Mouse (Mus musculus) gonadal fat pad, adult 2 months (tissue): Measurements from ENCODE around the gene Map3k9. TPM values are rescaled to one million over a fixed set of nuclear protein-coding genes. Genes with fewer than 3 reads are reported as not detected.

ENCODE experiments used
- DNase-seq: peaks from one replicate; pipeline ENCODE4 v3.0.0-alpha.2; 2012; ENCODE audit warnings: low read depth
- polyA plus RNA-seq: library from polyadenylated mRNA; depleted of rRNA; stranded (reverse); fragments of >200 nt; gene quantifications from 2 replicates; pipeline ENCODE4 v1.2.3, GENCODE M21; 2012; rRNA removed

Map3k9 gene
- polyA plus RNA-seq, 1 experiment, result 1.6 TPM

DNA sequence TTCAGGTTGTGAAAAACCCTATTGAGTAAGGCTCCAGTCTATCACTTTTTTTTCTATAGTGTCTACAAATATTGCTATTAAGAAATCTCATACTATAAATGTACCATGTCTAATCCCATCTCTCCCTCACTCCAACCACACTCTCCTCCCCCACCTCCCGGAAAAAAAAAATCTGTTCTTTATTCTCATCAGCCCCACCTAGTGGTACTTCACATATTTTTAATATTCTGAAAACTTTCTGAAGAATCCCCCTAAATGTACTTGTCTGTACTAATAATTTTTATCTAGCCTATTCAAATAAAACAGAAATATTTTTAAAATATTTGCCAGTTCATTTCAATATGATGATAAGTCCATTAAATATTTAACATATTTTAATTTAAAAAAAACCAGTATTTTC, 78.1 kb downstream of the Map3k9 start:
- no peak for DNase-seq

DNA sequence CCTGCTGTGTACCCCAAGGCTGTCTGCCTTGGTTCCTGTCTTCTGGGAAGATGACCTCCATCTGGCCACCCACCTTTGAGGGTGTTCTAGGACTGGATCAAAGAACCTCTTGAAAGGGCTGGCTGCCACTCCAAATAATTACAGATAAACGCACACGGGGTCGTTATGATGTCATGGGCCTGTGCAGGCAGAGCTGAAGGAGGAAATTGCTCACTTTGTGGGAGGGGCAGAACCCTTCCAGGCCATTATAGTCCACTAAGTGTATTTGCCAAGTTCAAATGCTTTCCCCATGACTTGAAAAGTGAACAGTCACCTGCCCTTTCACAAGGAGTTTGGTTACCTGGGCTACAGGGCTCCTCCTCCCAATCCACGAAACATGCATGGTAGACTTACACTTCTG, 83.0 kb downstream of the Map3k9 start:
- DNase-seq, result no peak

DNA sequence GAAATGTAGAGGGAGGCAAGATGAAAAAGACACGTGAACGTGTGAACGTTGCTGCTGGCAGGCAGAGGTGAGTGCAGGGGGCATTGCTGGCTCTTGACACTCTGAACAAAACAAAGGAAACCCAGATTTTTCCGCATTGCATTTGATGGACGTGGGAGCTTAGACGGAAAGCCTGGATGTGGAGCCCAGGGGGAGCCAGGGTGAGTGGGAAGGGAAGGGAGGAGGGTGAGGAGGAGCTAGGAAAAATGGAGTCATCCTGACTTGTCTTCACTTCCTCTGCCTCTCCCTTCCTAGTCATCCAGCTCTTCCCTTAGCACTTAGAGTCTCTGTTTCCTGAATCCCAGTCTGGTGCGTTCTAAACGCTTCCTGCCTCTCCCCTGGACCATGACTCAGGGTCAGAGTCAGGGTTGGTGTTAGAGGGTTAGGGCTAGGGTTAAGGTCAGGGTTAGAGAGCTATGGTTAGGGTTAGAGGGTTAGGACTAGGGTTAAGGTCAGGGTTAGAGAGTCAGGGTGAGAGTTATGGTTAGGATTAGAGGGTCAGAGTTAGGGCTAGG, 89.7 kb downstream of the Map3k9 start:
- no peak for DNase-seq

DNA sequence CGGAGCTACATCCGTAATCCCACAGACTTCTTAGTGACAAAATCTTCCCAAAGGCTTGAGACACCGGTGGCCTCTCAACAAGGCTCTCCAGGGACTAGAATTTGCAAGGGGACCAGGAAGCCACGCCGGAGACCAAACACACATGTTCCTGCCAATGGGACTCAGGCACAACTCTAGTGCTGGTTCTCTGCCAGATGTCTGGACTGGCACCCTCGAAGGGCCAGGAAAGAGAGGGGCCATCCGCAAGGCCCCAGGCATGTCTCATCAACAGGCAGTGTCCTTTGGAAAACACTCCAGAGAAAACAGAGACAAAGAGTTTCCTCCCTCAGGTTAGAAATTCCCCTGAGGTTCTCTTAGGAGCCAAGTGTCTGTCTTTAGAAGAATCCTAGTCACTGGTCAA, 90.2 kb downstream of the Map3k9 start:
- DNase-seq, result no peak

GRCm38 (mm10) chr12:81690111-81690510, 90.9 kb downstream of the Map3k9 start:
- DNase-seq, result no peak

DNA sequence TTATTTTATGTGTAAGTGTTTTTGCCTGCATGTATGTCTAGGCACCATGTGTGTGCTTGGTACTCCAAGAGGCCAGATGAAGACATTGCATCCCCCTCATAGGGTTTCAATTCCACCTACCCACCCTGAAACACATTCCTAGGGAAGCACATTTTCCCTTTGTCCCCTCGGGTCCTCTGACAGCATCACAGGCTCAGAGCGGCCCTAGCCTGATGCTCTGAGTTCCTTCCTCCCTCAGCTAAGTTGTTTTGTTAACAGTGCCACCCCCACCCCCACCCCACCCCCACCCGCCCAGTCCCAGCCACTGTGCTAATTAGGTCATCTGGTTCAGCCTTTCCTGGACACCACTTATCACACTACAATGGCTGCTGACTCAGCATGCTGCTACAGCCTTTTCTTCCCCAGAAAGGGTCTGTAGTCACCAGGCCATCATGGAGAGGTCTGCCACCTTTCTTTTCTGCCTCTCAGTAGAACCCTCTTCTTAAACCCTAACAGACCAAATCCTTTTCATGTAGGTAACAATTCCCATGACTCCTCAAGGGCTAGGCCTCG, 91.4 kb downstream of the Map3k9 start:
- no peak for DNase-seq

GRCm38 (mm10) chr12:81688537-81688936, 92.4 kb downstream of the Map3k9 start:
- DNase-seq, result no peak

GRCm38 (mm10) chr12:81687873-81688272, 93.1 kb downstream of the Map3k9 start:
- DNase-seq, result no peak

GRCm38 (mm10) chr12:81686406-81687117, 94.4 kb downstream of the Map3k9 start:
- DNase-seq, result no peak

- no peak for DNase-seq
Measured at GRCm38 (mm10) chr12:81685981-81686380, 95.0 kb downstream of the Map3k9 start.

DNA sequence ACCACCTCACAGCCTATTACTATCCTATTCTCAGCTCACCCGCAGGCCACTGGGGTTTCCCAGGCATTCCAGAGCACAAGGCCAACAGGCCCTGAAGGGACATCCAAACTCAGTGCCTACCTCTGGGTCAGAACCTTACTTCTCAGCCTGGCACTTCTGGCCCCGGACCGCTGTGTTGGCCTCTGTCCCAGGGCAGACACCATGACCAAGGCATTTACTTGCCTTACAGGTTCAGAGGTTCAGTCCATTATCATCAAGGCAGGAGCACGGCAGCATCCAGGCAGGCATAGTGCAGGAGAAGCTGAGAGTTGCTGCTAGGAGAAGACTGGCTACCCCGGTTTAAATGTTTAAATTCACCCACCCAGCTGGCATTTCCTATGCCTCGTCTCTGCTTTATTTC, 96.9 kb downstream of the Map3k9 start:
- no peak for DNase-seq

DNA sequence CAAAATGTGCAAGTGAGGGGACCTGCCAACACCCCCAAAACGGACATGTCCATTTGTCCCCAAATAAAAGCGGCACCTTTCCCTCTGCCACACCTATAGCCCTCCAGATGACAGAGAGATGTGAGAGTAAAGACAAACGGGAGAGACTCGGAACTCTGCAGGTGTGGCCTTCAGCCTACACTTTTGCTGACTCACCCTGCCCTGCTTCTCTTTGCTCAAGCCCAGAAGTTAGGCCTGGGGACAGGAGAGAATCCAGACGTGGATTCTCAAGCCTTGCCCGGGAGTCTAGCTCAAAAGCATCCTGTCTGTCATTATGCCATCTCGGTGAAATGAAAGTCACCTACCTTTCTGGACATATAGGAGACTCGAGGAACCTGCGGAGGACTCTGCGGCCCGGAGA, 97.6 kb downstream of the Map3k9 start:
- no peak for DNase-seq

GRCm38 (mm10) chr12:81679807-81680529, 101.0 kb downstream of the Map3k9 start:
- no peak for DNase-seq

GRCm38 (mm10) chr12:81675557-81675956, 105.4 kb downstream of the Map3k9 start:
- DNase-seq, result no peak

Other genes with a start within 250 kb of the Map3k9 start
- gene Gm20498, start 248.3 kb downstream of the Map3k9 start, polyA plus RNA-seq, result 15.3 and 15.6 TPM in 2 replicates
- 21.3 and 30.6 TPM in 2 replicates for gene Synj2bp, start 248.3 kb downstream of the Map3k9 start, polyA plus RNA-seq
- gene Adam21, start 212.7 kb downstream of the Map3k9 start, polyA plus RNA-seq, result 0.03 and 0.06 TPM in 2 replicates
- 12.0 and 12.9 TPM in 2 replicates for gene Med6, start 186.2 kb downstream of the Map3k9 start, polyA plus RNA-seq
- 3.0 TPM in 2 replicates for gene Ttc9, start 149.9 kb downstream of the Map3k9 start, polyA plus RNA-seq
- gene Pcnx, start 78.8 kb upstream of the Map3k9 start, polyA plus RNA-seq, result 30.1 and 42.9 TPM in 2 replicates